Mouse (Mus musculus) adrenal gland, adult 10 weeks (tissue): ENCODE data around the gene Gins2. TPM values are rescaled to one million over a fixed set of nuclear protein-coding genes. Genes with fewer than 3 reads are reported as not detected.

Source experiments
- polyA plus RNA-seq: library from polyadenylated mRNA; stranded (reverse); fragments of 350-450 nt; fragmentation: Illumina TruSeq; extraction: RNeasy Lipid Tissue Mini Kit (QIAGEN cat#74804); gene quantifications from one replicate; pipeline ENCODE4 v1.2.3, GENCODE M21; 2014; ENCODE audit warnings: low read depth, low replicate concordance

Gins2 gene
- polyA plus RNA-seq, result 0.52 TPM

GRCm38 (mm10) chr8:120588908-120589771, at the start of gene Gins2:
Gene Gins2, minus strand, starts transcription at chr8:120589304.

Other genes with a start within 250 kb of the Gins2 start
- not detected for gene 1190005I06Rik, start 58.3 kb upstream of the Gins2 start, polyA plus RNA-seq
- not detected for gene Gm27021, start 78.8 kb upstream of the Gins2 start, polyA plus RNA-seq
- 43.1 TPM for gene Cox4i1, start 78.9 kb upstream of the Gins2 start, polyA plus RNA-seq
- 14.5 TPM for gene Emc8, start 79.3 kb upstream of the Gins2 start, polyA plus RNA-seq
- gene Irf8, start 147.1 kb upstream of the Gins2 start, polyA plus RNA-seq, result 2.4 TPM